Mouse (Mus musculus) intestine, postnatal 0 days (tissue): Measurements from ENCODE around the gene Bbs12. TPM values are rescaled to one million over a fixed set of nuclear protein-coding genes. Genes with fewer than 3 reads are reported as not detected.

Experiments used
- ATAC-seq: fragments of 200-750 bp; cut with Nextera tagmentation; 2 replicates; pipeline ENCODE4 v1.8.0; 2017; ENCODE audit warnings: mild to moderate bottlenecking, moderate TSS enrichment, moderate library complexity
- H3K27ac ChIP-seq: fragments of 300-500 bp; sonication (generic); 2 replicates; pipeline ENCODE4 v1.5.1; 2014; ENCODE audit warnings: mild to moderate bottlenecking, low read depth, low read length, moderate library complexity
- H3K27me3 ChIP-seq: fragments of 300-500 bp; sonication (generic); replicated peaks from 2 replicates; pipeline ENCODE4 v1.6.1; 2014; ENCODE audit warnings: low read length, mixed read lengths; ENCODE audit not compliant: control insufficient read depth, insufficient read depth
- H3K36me3 ChIP-seq: fragments of 300-500 bp; sonication (generic); 2 replicates; pipeline ENCODE4 v1.6.1; 2014; ENCODE audit warnings: mild to moderate bottlenecking, moderate library complexity; ENCODE audit not compliant: control insufficient read depth, insufficient read depth
- H3K4me1 ChIP-seq: fragments of 300-500 bp; sonication (generic); replicated peaks from 2 replicates; pipeline ENCODE4 v1.6.1; 2014; ENCODE audit warnings: antibody characterized with exemption, low read length, mixed read lengths; ENCODE audit not compliant: control insufficient read depth, insufficient read depth
- H3K4me2 ChIP-seq: fragments of 300-500 bp; sonication (generic); replicated peaks from 2 replicates; pipeline ENCODE4 v1.6.1; 2014; ENCODE audit warnings: low read depth, mild to moderate bottlenecking, moderate library complexity
- H3K4me3 ChIP-seq: fragments of 300-500 bp; sonication (generic); 2 replicates; pipeline ENCODE4 v1.5.1; 2014; ENCODE audit warnings: low read depth, low read length
- H3K9ac ChIP-seq: fragments of 300-500 bp; sonication (generic); 2 replicates; pipeline ENCODE4 v1.6.1; 2014; ENCODE audit warnings: mild to moderate bottlenecking, low read depth, low read length
- H3K9me3 ChIP-seq: fragments of 300-500 bp; sonication (generic); 2 replicates; pipeline ENCODE4 v1.6.1; 2016; ENCODE audit warnings: mixed run types; ENCODE audit not compliant: control insufficient read depth
- CTCF ChIP-seq: sonication (generic); IDR thresholded peaks from 2 replicates; pipeline ENCODE4 v1.5.1; 2016; ENCODE audit warnings: low read depth, mild to moderate bottlenecking, control low read depth, antibody characterized with exemption, moderate library complexity
- WGBS: fragments of 180-500 bp; shearing (Covaris S2); extraction: QIAGEN DNeasy Blood & Tissue Kit; methylation state at CpG from one replicate; pipeline ENCODE4 v1.1.7; 2014; 5-methylcytosine and 5-hydroxymethylcytosine counted together
- polyA plus RNA-seq: library from polyadenylated mRNA; unstranded; fragments of >200 nt; fragmentation: Nextera tagmentation; extraction: Ambion mirVana; gene quantifications from 2 replicates; pipeline ENCODE4 v1.2.1, GENCODE M21; 2015

Gene Bbs12
- polyA plus RNA-seq, 1 experiment from 2014 or later = 1.7 TPM

- no peaks in the 10 kb centered on the region for H3K4me1 ChIP-seq
- WGBS = 68% methylated on average over 8 of the region's 8 CpGs
- no peaks in the 10 kb centered on the region for H3K36me3 ChIP-seq
- H3K27me3 ChIP-seq = no peaks in the 10 kb centered on the region
- no peak overlapping the region for H3K4me3 ChIP-seq
- ATAC-seq = no peak
- H3K9ac ChIP-seq = no peak overlapping the region
- H3K4me2 ChIP-seq = no peak overlapping the region
- H3K9me3 ChIP-seq = no peaks in the 10 kb centered on the region
- no peak for TF ChIP-seq CTCF
- no peak overlapping the region for H3K27ac ChIP-seq
Measured at GRCm38 (mm10) chr3:37280871-37281270, 31.5 kb upstream of the Bbs12 start.

GRCm38 (mm10) chr3:37282299-37282922 is 29.9 kb upstream of the Bbs12 start:
- no peaks in the 10 kb centered on the region for H3K27me3 ChIP-seq
- 89% methylated on average over 11 of the region's 11 CpGs for WGBS
- no peak overlapping the region for H3K4me2 ChIP-seq
- no peak overlapping the region for H3K4me3 ChIP-seq
- no peak for TF ChIP-seq CTCF
- no peaks in the 10 kb centered on the region for H3K36me3 ChIP-seq
- H3K4me1 ChIP-seq = no peaks in the 10 kb centered on the region
- no peak overlapping the region for H3K27ac ChIP-seq
- no peaks in the 10 kb centered on the region for H3K9me3 ChIP-seq
- H3K9ac ChIP-seq = no peak overlapping the region
- ATAC-seq = no peak

GRCm38 (mm10) chr3:37283234-37283633 is 29.1 kb upstream of the Bbs12 start:
- Histone ChIP-seq H3K4me2 (no peak overlapping the region), H3K27me3 (no peaks in the 10 kb centered on the region), H3K9me3 (no peaks in the 10 kb centered on the region), H3K4me3 (no peak overlapping the region), H3K27ac (no peak overlapping the region), H3K4me1 (no peaks in the 10 kb centered on the region), H3K36me3 (no peaks in the 10 kb centered on the region), H3K9ac (no peak overlapping the region)
- no peak for ATAC-seq
- TF ChIP-seq CTCF = no peak
- WGBS = 73% methylated on average over 4 of the region's 4 CpGs

GRCm38 (mm10) chr3:37289237-37289636 is 23.1 kb upstream of the Bbs12 start:
- ATAC-seq = no peak
- Histone ChIP-seq H3K27me3 (no peaks in the 10 kb centered on the region), H3K27ac (no peak overlapping the region), H3K9ac (no peak overlapping the region), H3K36me3 (no peaks in the 10 kb centered on the region), H3K9me3 (no peaks in the 10 kb centered on the region), H3K4me3 (no peak overlapping the region), H3K4me1 (no peaks in the 10 kb centered on the region), H3K4me2 (no peak overlapping the region)
- 94% methylated on average over 2 of the region's 2 CpGs for WGBS
- TF ChIP-seq CTCF = no peak

GRCm38 (mm10) chr3:37290881-37291541 is 21.3 kb upstream of the Bbs12 start:
- Histone ChIP-seq H3K4me3 (no peak overlapping the region), H3K9me3 (no peaks in the 10 kb centered on the region), H3K9ac (no peak overlapping the region), H3K36me3 (no peaks in the 10 kb centered on the region), H3K4me2 (no peak overlapping the region), H3K4me1 (no peaks in the 10 kb centered on the region), H3K27me3 (no peaks in the 10 kb centered on the region), H3K27ac (no peak overlapping the region)
- no peak for ATAC-seq
- WGBS = 73% methylated on average over 7 of the region's 7 CpGs
- TF ChIP-seq CTCF = no peak

GRCm38 (mm10) chr3:37291929-37292328 is 20.4 kb upstream of the Bbs12 start:
- Histone ChIP-seq H3K9ac (no peak overlapping the region), H3K27me3 (no peaks in the 10 kb centered on the region), H3K27ac (no peak overlapping the region), H3K4me3 (no peak overlapping the region), H3K4me2 (no peak overlapping the region), H3K36me3 (no peaks in the 10 kb centered on the region), H3K4me1 (no peaks in the 10 kb centered on the region), H3K9me3 (no peaks in the 10 kb centered on the region)
- TF ChIP-seq CTCF = no peak
- WGBS = 73% methylated on average over 2 of the region's 2 CpGs
- no peak for ATAC-seq
